Mouse (Mus musculus) ES-Bruce4 (cell line): ENCODE results near the gene Gnao1.

Experiments
- CTCF ChIP-seq: IDR thresholded peaks from one replicate; pipeline ENCODE4 v1.8.1; 2011; ENCODE audit warnings: low read depth, low read length
- POLR2A ChIP-seq: IDR thresholded peaks from one replicate; pipeline ENCODE4 v1.8.1; 2011; ENCODE audit warnings: low read length; ENCODE audit not compliant: insufficient read depth

DNA sequence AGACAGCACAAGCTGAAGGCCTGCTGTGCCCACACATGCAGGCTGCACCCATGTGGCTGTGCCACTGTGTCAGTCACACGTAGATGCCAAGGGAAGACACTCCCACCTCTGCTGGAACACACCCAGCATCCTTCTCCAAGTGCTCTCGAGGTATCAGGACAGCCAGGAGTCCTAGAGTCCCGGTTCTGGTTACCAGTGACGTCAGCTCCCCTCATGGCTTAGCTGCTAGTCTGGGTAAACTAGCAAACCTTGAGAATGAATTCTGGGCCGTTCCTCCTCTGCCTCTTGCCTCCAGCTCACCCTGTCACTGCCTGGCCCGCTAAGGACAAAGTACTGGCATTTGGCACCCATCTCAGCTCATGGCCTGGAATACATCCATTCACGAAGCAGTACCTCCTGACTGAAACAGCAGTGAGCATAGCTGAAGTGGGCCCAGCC is 114.2 kb downstream of the Gnao1 start:
- TF ChIP-seq CTCF: no peak
- no peak for TF ChIP-seq POLR2A
